Mouse (Mus musculus) liver, postnatal 0 days (tissue): Measurements from ENCODE around the gene Cep68.

Experiments
- CTCF ChIP-seq: sonication (generic); IDR thresholded peaks from 2 replicates; pipeline ENCODE4 v1.5.1; 2016; ENCODE audit warnings: antibody characterized with exemption, low read depth
- EP300 ChIP-seq: IDR thresholded peaks from 2 replicates; pipeline ENCODE4 v1.6.1; 2016; ENCODE audit warnings: antibody characterized with exemption, low read depth, mild to moderate bottlenecking

DNA sequence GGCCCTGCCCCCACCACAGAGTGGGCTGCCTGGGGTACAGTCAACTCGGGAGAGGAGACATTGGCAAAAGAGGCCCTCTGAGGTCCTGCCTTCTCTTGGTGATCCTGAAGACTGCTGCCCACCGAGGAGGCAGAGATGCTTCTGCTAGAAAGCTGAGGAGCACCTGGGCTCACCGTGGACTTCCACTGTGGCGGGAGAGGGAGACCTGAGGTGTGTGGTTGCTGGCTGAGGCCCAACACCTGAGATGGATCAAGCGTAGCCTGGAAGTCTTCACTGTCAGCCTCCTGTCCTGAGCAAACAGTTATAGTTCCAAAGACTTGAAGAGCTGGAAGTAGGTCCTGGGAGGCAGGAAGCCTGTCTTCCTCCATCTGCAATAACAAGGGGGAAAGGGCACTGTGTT is 8.9 kb downstream of the Cep68 start:
- TF ChIP-seq CTCF = no peak
- TF ChIP-seq EP300 = no peak
